Mouse (Mus musculus) frontal cortex, adult 2 months (tissue): Measurements from ENCODE around the gene Mmrn1. TPM values are rescaled to one million over a fixed set of nuclear protein-coding genes. Genes with fewer than 3 reads are reported as not detected.
"Not testable (repeated sequence)": the region's sequence is repeated elsewhere in the genome, so short reads cannot be mapped to it uniquely, and the experiment has no call there.

Experiments
- DNase-seq, 2 experiments: peaks; one replicate each; pipeline ENCODE4 v3.0.0; 2022; ENCODE audit warnings: low spot score in 1 of 2; ENCODE audit errors: extremely low spot score in 1 of 2
- polyA plus RNA-seq: library from polyadenylated mRNA; depleted of rRNA; stranded (reverse); fragments of >200 nt; gene quantifications from 2 replicates; pipeline ENCODE4 v1.2.3, GENCODE M21; 2012; rRNA removed

The Mmrn1 gene
- polyA plus RNA-seq: 0.04 TPM in 2 replicates

- DNase-seq: not testable (repeated sequence)
These were observed at the start of gene Mmrn1 for GRCm38 (mm10) chr6:60924676-60925075. TSS of gene Mmrn1 (plus strand) at chr6:60924976.

GRCm38 (mm10) chr6:60880362-60880761 lies 44.4 kb upstream of the Mmrn1 start:
- no peak for DNase-seq

GRCm38 (mm10) chr6:60881534-60881933 lies 43.2 kb upstream of the Mmrn1 start:
- DNase-seq: peak in 1 of 2 experiments; percentile 5

- DNase-seq: no peak
These were observed 17.5 kb upstream of the Mmrn1 start for GRCm38 (mm10) chr6:60907272-60907671.

- DNase-seq: peak in 1 of 2 experiments; percentile 66
These were observed 6.6 kb downstream of the Mmrn1 start for GRCm38 (mm10) chr6:60931364-60931763.

- DNase-seq: no peak
These were observed 10.1 kb downstream of the Mmrn1 start for GRCm38 (mm10) chr6:60934835-60935234.

GRCm38 (mm10) chr6:60935448-60936130 lies 10.8 kb downstream of the Mmrn1 start:
- no peak for DNase-seq

GRCm38 (mm10) chr6:60944178-60944577 lies 19.4 kb downstream of the Mmrn1 start:
- DNase-seq: no peak

- DNase-seq: no peak
These were observed 19.8 kb downstream of the Mmrn1 start for GRCm38 (mm10) chr6:60944621-60945020.

GRCm38 (mm10) chr6:60950415-60950814 lies 25.6 kb downstream of the Mmrn1 start:
- DNase-seq: peak in 1 of 2 experiments; percentile 64

- no peak for DNase-seq
These were observed 36.5 kb downstream of the Mmrn1 start for GRCm38 (mm10) chr6:60961285-60961684.

- DNase-seq: no peak
These were observed 37.1 kb downstream of the Mmrn1 start for GRCm38 (mm10) chr6:60961838-60962237.

- DNase-seq: no peak
These were observed 37.9 kb downstream of the Mmrn1 start for GRCm38 (mm10) chr6:60962668-60963067.

GRCm38 (mm10) chr6:60963726-60964125 lies 39.0 kb downstream of the Mmrn1 start:
- no peak for DNase-seq

- no peak for DNase-seq
These were observed 42.2 kb downstream of the Mmrn1 start for GRCm38 (mm10) chr6:60966931-60967330.

GRCm38 (mm10) chr6:60969407-60969806 lies 44.6 kb downstream of the Mmrn1 start:
- no peak for DNase-seq

- DNase-seq: no peak
These were observed 46.0 kb downstream of the Mmrn1 start for GRCm38 (mm10) chr6:60970811-60971210.

GRCm38 (mm10) chr6:60978610-60979009 lies 53.8 kb downstream of the Mmrn1 start:
- no peak for DNase-seq

GRCm38 (mm10) chr6:60979039-60979438 lies 54.3 kb downstream of the Mmrn1 start:
- no peak for DNase-seq

- DNase-seq: no peak
These were observed 59.6 kb downstream of the Mmrn1 start for GRCm38 (mm10) chr6:60984360-60984759.

- peak in 1 of 2 experiments; percentile 65 for DNase-seq
These were observed 61.1 kb downstream of the Mmrn1 start for GRCm38 (mm10) chr6:60985919-60986318.

- peak in 1 of 2 experiments; percentile 19 for DNase-seq
These were observed 62.1 kb downstream of the Mmrn1 start for GRCm38 (mm10) chr6:60986914-60987313.

GRCm38 (mm10) chr6:60987804-60988203 lies 63.0 kb downstream of the Mmrn1 start:
- no peak for DNase-seq
